Mouse (Mus musculus) kidney, adult 18-20 months (tissue): ENCODE data around the gene Slc44a3.

Experiments used
- DNase-seq: peaks from one replicate; pipeline ENCODE4 v3.0.0; 2021

Gene Slc44a3

GRCm38 (mm10) chr3:121418850-121419435, 113.3 kb downstream of the Slc44a3 start:
- DNase-seq, result no peak

GRCm38 (mm10) chr3:121418251-121418601, 114.0 kb downstream of the Slc44a3 start:
- DNase-seq, result no peak

- no peak for DNase-seq
These were observed 114.6 kb downstream of the Slc44a3 start for GRCm38 (mm10) chr3:121417379-121418250.

GRCm38 (mm10) chr3:121416171-121417154, 115.7 kb downstream of the Slc44a3 start:
- DNase-seq, result no peak

- no peak for DNase-seq
These were observed 120.8 kb downstream of the Slc44a3 start for GRCm38 (mm10) chr3:121411450-121411849.
